Mouse (Mus musculus) liver, embryonic 13.5 days (tissue): ENCODE measurements around the gene Klhl29. TPM values are rescaled to one million over a fixed set of nuclear protein-coding genes. Genes with fewer than 3 reads are reported as not detected.

Source experiments
- ATAC-seq: fragments of 200-750 bp; cut with Nextera tagmentation; 2 replicates; pipeline ENCODE4 v1.8.0; 2017; ENCODE audit warnings: low read depth, mild to moderate bottlenecking, moderate number of reproducible peaks, moderate library complexity
- DNase-seq: peaks from one replicate; pipeline ENCODE4 v3.0.0; 2022
- H3K27ac ChIP-seq: fragments of 300-500 bp; sonication (generic); 2 replicates; pipeline ENCODE4 v1.5.1; 2015; ENCODE audit warnings: moderate library complexity, mild to moderate bottlenecking, inconsistent platforms
- H3K27me3 ChIP-seq: fragments of 300-500 bp; sonication (generic); 2 replicates; pipeline ENCODE4 v1.6.1; 2015; ENCODE audit warnings: mild to moderate bottlenecking, inconsistent platforms
- H3K36me3 ChIP-seq: fragments of 300-500 bp; sonication (generic); 2 replicates; pipeline ENCODE4 v1.6.1; 2015; ENCODE audit warnings: mild to moderate bottlenecking, inconsistent platforms
- H3K4me1 ChIP-seq: fragments of 300-500 bp; sonication (generic); replicated peaks from 2 replicates; pipeline ENCODE4 v1.6.1; 2015; ENCODE audit warnings: inconsistent platforms
- H3K4me2 ChIP-seq: fragments of 300-500 bp; sonication (generic); 2 replicates; pipeline ENCODE4 v1.6.1; 2015; ENCODE audit warnings: inconsistent platforms, mild to moderate bottlenecking, moderate library complexity
- H3K4me3 ChIP-seq: fragments of 300-500 bp; sonication (generic); replicated peaks from 2 replicates; pipeline ENCODE4 v1.5.1; 2015; ENCODE audit warnings: mild to moderate bottlenecking, inconsistent platforms
- H3K9ac ChIP-seq: fragments of 300-500 bp; sonication (generic); 2 replicates; pipeline ENCODE4 v1.6.1; 2015; ENCODE audit warnings: mild to moderate bottlenecking, inconsistent platforms
- H3K9me3 ChIP-seq: fragments of 300-500 bp; sonication (generic); replicated peaks from 2 replicates; pipeline ENCODE4 v1.6.1; 2016; ENCODE audit warnings: inconsistent platforms
- WGBS: fragments of 180-500 bp; shearing (Covaris S2); methylation state at CpG from one replicate; pipeline ENCODE4 v1.1.7; 2015; ENCODE audit not compliant: insufficient replicate concordance; 5-methylcytosine and 5-hydroxymethylcytosine counted together
- polyA plus RNA-seq: library from polyadenylated mRNA; unstranded; fragments of >200 nt; fragmentation: Nextera tagmentation; extraction: Ambion mirVana; gene quantifications from 2 replicates; pipeline ENCODE4 v1.2.1, GENCODE M21; 2015

Gene Klhl29
- polyA plus RNA-seq, 1 experiment from 2014 or later, result 0.05 TPM

DNA sequence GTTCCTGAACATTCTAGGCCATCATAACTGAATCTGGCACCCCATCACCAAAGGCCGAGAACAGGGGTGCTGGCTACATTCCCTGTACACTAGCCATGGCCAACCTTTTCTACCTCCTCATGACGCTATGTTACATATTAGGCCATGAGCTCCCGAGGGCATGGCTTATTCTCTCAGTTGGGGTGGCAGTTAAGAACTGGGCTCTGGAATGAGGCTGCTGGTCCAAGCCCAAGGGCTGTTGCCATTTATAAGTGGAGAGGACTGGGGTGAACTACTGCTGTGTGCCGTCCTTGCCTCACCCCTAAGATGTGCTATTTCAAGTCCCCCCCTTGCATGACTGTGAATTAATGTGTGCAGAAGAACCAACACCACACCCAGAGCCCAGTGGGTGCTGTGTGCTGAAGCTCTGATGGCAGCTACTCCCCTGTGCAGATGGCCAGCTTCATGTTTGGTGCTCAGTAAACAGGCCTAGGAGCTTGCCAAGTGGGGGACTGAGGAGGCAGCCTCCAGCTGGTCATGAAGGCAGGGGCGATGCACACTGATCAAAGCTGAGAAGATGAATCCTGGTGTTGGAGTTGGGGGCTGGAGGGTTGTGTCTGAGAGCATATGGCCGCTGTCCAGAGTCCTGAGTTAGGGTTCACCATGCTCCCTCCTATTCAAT lies 218.3 kb downstream of the Klhl29 start:
- ATAC-seq, result no peak
- 62% methylated on average over 6 of the region's 6 CpGs for WGBS
- Histone ChIP-seq H3K9me3 (no peaks in the 10 kb centered on the region), H3K9ac (no peak overlapping the region), H3K36me3 (no peaks in the 10 kb centered on the region), H3K27me3 (no peaks in the 10 kb centered on the region), H3K4me3 (no peak overlapping the region), H3K4me2 (no peak overlapping the region), H3K27ac (no peak overlapping the region), H3K4me1 (no peaks in the 10 kb centered on the region)
- DNase-seq, result no peak

DNA sequence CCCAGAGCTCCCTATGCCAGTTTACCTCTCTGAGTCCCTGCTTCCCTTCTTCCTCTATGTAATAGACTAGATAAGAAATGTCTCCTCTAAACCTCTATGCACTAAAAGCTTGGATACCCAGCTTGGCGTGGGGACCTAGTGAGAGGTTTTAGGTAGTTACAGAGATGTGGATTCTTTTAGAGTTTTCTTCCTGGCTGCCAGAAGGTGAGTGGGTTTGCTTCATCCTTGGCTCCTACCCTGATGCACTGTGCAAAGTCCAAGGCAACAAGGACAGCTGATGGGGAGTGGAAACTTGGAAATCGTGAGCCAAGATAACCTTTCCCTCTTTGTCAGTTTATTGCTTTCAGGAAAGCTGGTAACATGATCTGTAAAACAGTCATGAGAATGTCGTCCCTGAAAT lies 220.3 kb downstream of the Klhl29 start:
- H3K4me1 ChIP-seq, result no peaks in the 10 kb centered on the region
- no peak overlapping the region for H3K4me2 ChIP-seq
- no peak overlapping the region for H3K4me3 ChIP-seq
- no peak overlapping the region for H3K9ac ChIP-seq
- no peaks in the 10 kb centered on the region for H3K36me3 ChIP-seq
- DNase-seq (no peak), ATAC-seq (no peak)
- H3K9me3 ChIP-seq, result no peaks in the 10 kb centered on the region
- no peak overlapping the region for H3K27ac ChIP-seq
- no peaks in the 10 kb centered on the region for H3K27me3 ChIP-seq
- 44% methylated on average over 3 of the region's 3 CpGs for WGBS

DNA sequence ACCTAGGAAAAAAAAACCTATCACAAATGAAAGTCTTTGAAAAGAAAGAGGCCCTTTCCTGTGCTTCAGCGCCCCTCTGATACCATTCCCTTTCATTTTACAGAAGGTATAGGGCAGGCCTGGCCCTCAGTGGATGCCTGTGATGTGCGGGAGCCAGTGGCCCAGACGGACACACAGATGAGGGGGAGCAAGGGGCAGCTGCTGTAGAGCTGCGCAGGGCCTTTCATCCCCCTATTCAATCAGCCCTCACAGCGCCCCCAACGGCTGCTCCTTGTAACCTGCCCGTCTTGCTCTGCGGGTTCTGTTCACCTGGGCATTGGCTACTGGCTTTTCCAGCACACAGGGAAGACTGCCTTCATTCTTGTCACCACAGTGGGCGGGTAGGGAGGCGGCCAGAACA lies 223.6 kb downstream of the Klhl29 start:
- 24% methylated on average over 10 of the region's 10 CpGs for WGBS
- no peaks in the 10 kb centered on the region for H3K36me3 ChIP-seq
- no peak overlapping the region for H3K4me2 ChIP-seq
- H3K9ac ChIP-seq, result no peak overlapping the region
- H3K27me3 ChIP-seq, result no peaks in the 10 kb centered on the region
- no peak overlapping the region for H3K27ac ChIP-seq
- no peaks in the 10 kb centered on the region for H3K9me3 ChIP-seq
- no peaks in the 10 kb centered on the region for H3K4me1 ChIP-seq
- ATAC-seq, result no peak
- no peak overlapping the region for H3K4me3 ChIP-seq
- no peak for DNase-seq

- Histone ChIP-seq H3K4me3 (no peak overlapping the region), H3K9ac (no peak overlapping the region), H3K27ac (no peak overlapping the region), H3K36me3 (no peaks in the 10 kb centered on the region), H3K4me1 (no peaks in the 10 kb centered on the region), H3K9me3 (no peaks in the 10 kb centered on the region), H3K27me3 (no peaks in the 10 kb centered on the region), H3K4me2 (no peak overlapping the region)
- ATAC-seq (no peak), DNase-seq (no peak)
- 46% methylated on average over 5 of the region's 5 CpGs for WGBS
These were observed 228.0 kb downstream of the Klhl29 start for GRCm38 (mm10) chr12:5147346-5148035.

- H3K9me3 ChIP-seq, result no peaks in the 10 kb centered on the region
- no peaks in the 10 kb centered on the region for H3K4me1 ChIP-seq
- H3K9ac ChIP-seq, result no peak overlapping the region
- H3K27ac ChIP-seq, result no peak overlapping the region
- no peaks in the 10 kb centered on the region for H3K36me3 ChIP-seq
- no peak overlapping the region for H3K4me3 ChIP-seq
- ATAC-seq (no peak), DNase-seq (no peak)
- WGBS, result 33% methylated on average over 5 of the region's 5 CpGs
- H3K27me3 ChIP-seq, result no peaks in the 10 kb centered on the region
- H3K4me2 ChIP-seq, result no peak overlapping the region
These were observed 231.3 kb downstream of the Klhl29 start for GRCm38 (mm10) chr12:5143903-5144781.

GRCm38 (mm10) chr12:5143224-5143623 lies 232.3 kb downstream of the Klhl29 start:
- no peaks in the 10 kb centered on the region for H3K27me3 ChIP-seq
- no peaks in the 10 kb centered on the region for H3K36me3 ChIP-seq
- H3K9me3 ChIP-seq, result no peaks in the 10 kb centered on the region
- no peak for ATAC-seq
- no peak overlapping the region for H3K27ac ChIP-seq
- 67% methylated on average over 5 of the region's 5 CpGs for WGBS
- no peak overlapping the region for H3K9ac ChIP-seq
- no peak overlapping the region for H3K4me3 ChIP-seq
- DNase-seq, result no peak
- no peaks in the 10 kb centered on the region for H3K4me1 ChIP-seq
- no peak overlapping the region for H3K4me2 ChIP-seq

- Histone ChIP-seq H3K4me2 (no peak overlapping the region), H3K9me3 (no peaks in the 10 kb centered on the region), H3K4me1 (no peaks in the 10 kb centered on the region), H3K4me3 (no peak overlapping the region), H3K36me3 (no peaks in the 10 kb centered on the region), H3K9ac (no peak overlapping the region), H3K27me3 (no peaks in the 10 kb centered on the region), H3K27ac (no peak overlapping the region)
- ATAC-seq (no peak), DNase-seq (no peak)
- WGBS, result 10% methylated on average over 3 of the region's 3 CpGs
These were observed 232.7 kb downstream of the Klhl29 start for GRCm38 (mm10) chr12:5142776-5143175.

- no peaks in the 10 kb centered on the region for H3K36me3 ChIP-seq
- no peak overlapping the region for H3K4me2 ChIP-seq
- WGBS, result 39% methylated on average over 4 of the region's 4 CpGs
- H3K4me1 ChIP-seq, result no peaks in the 10 kb centered on the region
- H3K4me3 ChIP-seq, result no peak overlapping the region
- no peak overlapping the region for H3K9ac ChIP-seq
- no peak for ATAC-seq
- H3K27me3 ChIP-seq, result no peaks in the 10 kb centered on the region
- no peak overlapping the region for H3K27ac ChIP-seq
- no peak for DNase-seq
- no peaks in the 10 kb centered on the region for H3K9me3 ChIP-seq
These were observed 234.4 kb downstream of the Klhl29 start for GRCm38 (mm10) chr12:5141040-5141439.

DNA sequence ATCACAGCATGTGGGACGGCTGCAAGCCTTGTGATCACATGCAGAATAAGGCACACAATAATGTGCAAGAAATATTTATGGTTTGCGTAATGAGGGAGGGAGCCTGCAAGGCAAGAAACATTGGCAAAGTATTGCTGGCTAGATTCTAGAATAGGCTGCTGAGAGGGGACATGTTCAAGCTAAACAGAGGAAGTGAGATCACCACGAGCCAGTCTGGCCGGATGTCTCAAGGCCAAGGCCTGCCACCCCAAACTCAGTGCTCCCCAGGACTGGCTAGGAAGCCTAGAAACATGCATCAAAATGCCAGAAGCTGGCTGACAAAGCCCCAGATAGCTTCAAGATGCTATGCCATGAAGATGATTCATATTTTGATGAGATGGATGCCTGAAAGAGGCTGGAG lies 236.2 kb downstream of the Klhl29 start:
- H3K36me3 ChIP-seq, result no peaks in the 10 kb centered on the region
- H3K9me3 ChIP-seq, result no peaks in the 10 kb centered on the region
- ATAC-seq (no peak), DNase-seq (no peak)
- H3K4me1 ChIP-seq, result no peaks in the 10 kb centered on the region
- no peaks in the 10 kb centered on the region for H3K27me3 ChIP-seq
- H3K27ac ChIP-seq, result no peak overlapping the region
- H3K4me2 ChIP-seq, result no peak overlapping the region
- 50% methylated on average over 4 of the region's 4 CpGs for WGBS
- H3K9ac ChIP-seq, result no peak overlapping the region
- H3K4me3 ChIP-seq, result no peak overlapping the region

DNA sequence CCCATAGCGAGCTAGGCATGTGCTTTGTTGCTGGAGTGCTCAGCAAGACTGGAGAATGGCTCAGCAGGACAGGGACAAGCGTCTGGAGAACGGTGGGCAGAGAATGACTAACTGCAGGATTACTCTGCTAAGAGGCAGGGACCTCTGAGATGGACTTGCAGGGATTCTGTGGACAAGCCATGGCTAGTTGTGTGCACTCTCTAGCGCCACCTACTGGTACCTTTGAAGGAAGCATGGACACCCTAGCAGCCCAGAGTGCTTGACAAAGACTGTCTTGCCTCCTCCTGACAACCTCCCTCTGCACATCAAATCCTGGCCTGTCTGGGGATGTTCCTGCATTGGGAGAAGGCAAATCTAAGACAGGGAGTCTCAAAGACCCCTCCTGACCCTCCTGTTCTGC lies 239.2 kb downstream of the Klhl29 start:
- H3K9ac ChIP-seq, result no peak overlapping the region
- H3K27ac ChIP-seq, result no peak overlapping the region
- no peak overlapping the region for H3K4me3 ChIP-seq
- H3K4me2 ChIP-seq, result no peak overlapping the region
- 20% methylated on average over 4 of the region's 4 CpGs for WGBS
- no peak for ATAC-seq
- no peaks in the 10 kb centered on the region for H3K4me1 ChIP-seq
- DNase-seq, result peak; percentile 16
- no peaks in the 10 kb centered on the region for H3K36me3 ChIP-seq
- H3K27me3 ChIP-seq, result no peaks in the 10 kb centered on the region
- H3K9me3 ChIP-seq, result no peaks in the 10 kb centered on the region

- H3K4me3 ChIP-seq, result no peak overlapping the region
- no peaks in the 10 kb centered on the region for H3K9me3 ChIP-seq
- DNase-seq (no peak), ATAC-seq (no peak)
- no peaks in the 10 kb centered on the region for H3K27me3 ChIP-seq
- H3K4me1 ChIP-seq, result no peaks in the 10 kb centered on the region
- H3K36me3 ChIP-seq, result no peaks in the 10 kb centered on the region
- no peak overlapping the region for H3K9ac ChIP-seq
- H3K27ac ChIP-seq, result no peak overlapping the region
- WGBS, result 63% methylated on average over 4 of the region's 4 CpGs
- H3K4me2 ChIP-seq, result no peak overlapping the region
These were observed 246.3 kb downstream of the Klhl29 start for GRCm38 (mm10) chr12:5129190-5129589.
